Mouse (Mus musculus) mouse embryonic stem cell (cell line): ENCODE results near the gene BC005624.

Experiments
- in situ Hi-C, 2 experiments: fragments of 300-500 bp; cut with MboI; formaldehyde crosslinking; loops; 1 replicate in 1 of 2; 3 replicates in 1 of 2; pipeline ENCODE4 v1.14.3; 2019 to 2020; ENCODE audit warnings: low sequenced_read_pairs in 2 of 2, low pct_unique_long_range_greater_than_20kb in 1 of 2, mixed read lengths in 1 of 2; ENCODE audit not compliant: unreplicated experiment in 1 of 2

BC005624 gene

DNA sequence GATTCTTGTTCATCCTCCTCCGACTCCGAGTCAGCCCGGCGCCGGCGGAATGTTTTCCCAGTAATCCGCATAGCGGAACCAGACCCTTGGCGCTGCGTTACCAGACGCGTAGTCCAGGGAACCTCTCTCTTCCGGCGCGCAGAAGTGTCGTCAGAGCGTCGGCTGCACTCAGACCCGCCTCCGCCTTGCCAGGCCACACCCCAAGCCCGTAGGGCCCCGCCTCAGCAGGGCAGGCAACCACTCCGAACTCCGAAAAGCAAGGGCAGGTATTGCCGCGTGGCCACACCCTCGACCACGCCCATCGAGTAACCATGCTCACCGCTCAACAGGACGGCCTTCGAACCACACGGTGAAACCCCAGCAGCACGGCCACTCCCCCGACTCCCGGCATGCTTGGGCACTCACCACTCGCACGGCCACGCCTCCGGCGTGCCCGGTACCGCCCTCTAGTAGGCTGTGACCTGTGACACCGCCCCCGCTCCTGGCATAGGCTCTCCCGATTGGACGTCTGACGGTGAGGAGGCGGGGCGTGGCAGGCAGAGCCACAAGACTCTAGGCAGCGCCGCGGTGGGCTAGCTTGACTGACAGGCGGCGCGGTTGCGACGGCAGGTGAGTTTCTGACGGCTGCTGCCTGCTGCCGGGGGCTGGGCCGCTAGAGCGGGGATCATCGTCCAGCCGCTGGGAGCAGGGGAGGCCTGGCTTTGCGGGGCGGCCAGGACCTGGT is at the start of gene BC005624, which contains the start of gene Usp20:
TSS of gene BC005624 (minus strand) at position 412 of the 724 bp plus-strand sequence.
TSS of gene Usp20 (plus strand) at position 490 of the 724 bp plus-strand sequence.
- in situ Hi-C loops: no loop called here

DNA sequence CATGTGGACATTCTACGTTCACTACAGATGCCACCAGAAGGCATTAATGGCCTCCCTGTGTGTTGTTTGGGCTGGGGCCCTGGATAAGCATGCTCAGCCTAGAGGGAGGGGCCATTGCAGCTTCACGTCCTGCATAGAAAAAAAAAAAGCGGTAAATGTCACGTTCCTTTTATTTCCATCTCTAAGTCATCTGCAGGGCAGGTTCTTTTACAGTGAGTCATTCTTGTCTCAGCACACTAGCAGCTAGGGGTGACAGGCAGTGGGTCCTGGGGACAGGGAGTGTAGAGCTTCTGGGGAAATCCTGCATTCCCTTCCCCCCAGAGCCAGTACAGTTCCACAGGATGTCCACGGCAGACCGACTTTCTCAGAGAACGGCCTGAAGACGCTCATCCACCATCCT is 44.6 kb upstream of the BC005624 start:
- in situ Hi-C loops: no loop called here

DNA sequence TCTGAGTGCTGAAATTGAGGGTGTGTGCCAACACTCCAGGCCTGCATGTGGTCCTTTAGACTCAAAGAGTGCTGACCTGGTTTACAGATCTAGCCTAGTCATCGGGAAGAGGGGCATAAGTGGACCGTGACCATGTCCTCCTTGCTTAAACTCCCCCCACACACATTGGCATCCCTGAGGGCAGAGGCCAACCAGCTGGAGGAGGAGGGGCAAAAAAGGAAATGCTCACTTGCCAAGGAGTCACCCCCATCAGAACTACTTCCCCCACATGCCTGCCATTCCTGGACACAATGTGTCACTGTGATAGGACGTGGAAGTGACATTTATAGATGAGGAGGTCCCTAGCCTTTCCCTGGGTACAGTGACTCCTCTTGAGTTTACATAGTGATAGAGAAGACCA is 43.5 kb upstream of the BC005624 start:
- in situ Hi-C loops: no loop called here

DNA sequence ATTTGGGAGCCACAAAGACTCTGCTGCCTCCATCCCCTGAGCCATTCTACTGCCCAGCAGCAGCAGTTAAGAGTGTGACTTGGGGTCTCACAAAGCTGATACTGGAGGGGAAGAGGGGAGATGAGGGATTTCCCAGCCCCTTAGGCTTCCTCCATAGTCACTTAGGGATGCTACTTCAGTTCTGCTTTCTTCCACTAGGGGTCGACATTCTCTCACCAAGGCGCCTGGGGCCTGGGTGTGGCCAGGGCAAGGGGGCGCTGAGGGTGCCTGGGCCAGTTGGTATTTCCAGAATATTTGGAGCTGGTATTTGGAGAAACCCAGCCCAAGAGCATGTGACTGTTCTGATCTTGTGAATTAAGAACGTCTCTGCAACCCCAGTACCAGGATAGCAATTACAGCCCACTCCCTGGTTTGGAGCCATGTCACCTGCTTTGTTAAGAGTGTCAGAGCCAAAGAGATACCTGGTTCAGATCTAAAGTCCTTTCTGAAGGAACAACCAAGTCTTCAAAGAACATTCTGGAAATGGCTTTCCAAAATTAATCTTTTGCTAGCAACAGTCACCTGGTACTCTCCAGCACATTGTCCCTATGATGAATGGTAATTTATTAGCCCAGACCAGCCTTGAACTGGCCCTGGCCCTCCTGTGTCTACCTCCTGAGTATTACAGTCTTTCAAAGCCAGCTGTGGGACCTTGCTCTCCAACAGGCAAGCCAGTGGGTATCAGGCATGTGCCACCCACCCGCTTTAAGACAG is 42.8 kb upstream of the BC005624 start:
- in situ Hi-C loops: no loop called here

DNA sequence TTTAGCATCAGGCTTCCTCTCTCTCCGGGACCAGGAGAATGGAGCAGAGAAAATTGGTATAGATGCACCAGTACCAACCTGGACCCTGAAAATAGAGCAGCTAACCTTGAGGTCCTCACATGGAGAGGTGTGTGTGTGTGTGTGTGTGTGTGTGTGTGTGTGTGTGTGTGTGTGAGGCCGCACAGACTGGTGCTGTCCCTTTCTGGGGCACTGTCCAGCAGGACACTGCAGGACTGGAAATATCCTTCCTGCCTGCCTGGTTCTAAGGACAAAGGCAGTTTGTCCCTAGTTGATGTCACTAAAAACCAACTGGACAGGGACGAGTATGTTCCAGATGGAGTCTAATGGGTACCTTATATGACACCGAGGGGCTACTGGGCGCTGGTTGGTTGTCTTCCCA is 41.9 kb upstream of the BC005624 start:
- in situ Hi-C loops: no loop called here

DNA sequence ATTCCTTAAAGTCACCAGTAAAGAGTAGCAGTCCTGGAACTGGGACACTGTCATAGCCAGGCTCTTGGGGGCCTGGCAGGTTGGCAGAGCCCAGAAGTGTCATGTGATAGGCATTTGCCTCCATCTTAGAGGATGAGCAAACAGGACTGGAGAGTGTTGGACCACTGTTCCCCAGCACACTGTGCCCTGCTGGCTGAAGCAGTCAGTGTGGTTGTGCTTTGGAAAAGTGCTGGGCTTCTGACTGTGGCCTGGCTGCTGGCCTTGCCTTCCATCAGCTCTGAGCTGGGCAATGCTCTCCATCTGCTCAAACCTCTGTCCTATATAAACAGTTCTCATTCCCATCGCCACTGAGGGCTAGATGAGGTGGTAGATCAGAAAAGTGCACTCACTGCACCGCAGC is 38.2 kb upstream of the BC005624 start:
- in situ Hi-C loops: no loop called here

DNA sequence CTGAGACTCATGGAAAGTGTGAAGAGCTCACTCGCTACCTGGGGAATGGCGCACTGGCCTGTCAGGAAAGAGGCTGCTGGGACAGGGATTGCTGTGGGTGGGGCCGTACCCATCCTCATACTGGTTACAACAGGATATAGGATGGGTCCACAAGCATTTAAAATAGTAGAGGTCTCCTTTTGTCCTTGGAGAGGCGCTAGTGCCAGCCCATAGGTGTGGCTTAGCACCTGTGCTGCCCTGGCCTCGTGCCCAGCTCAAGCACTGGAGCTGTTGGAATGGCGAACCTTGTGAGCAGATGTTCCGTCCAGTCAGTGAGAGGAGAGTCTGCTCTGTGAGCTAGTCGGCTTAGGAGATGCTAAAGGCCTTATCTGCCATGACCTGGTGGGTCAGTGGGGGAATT is 37.0 kb upstream of the BC005624 start:
- in situ Hi-C loops: no loop called here

DNA sequence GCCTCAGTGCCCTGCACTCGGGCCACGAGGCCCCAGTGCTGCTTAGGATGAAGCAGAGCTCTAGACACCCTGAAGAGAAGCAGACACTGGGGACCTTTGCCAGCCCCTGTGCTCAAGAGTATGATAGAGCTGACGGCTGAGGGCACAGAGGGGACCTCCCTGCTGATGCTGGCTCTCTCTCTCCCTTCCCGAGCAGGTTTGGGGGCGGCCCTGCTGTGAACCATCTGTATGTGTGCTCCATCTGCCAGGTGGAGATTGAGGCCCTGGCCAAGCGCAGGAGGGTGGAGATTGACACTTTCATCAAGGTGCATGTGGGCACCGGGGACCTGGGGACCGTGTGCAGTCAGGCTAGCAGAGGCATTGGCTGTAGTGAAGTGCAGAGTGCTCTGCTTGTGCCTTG is 36.5 kb upstream of the BC005624 start:
- in situ Hi-C loops: no loop called here

DNA sequence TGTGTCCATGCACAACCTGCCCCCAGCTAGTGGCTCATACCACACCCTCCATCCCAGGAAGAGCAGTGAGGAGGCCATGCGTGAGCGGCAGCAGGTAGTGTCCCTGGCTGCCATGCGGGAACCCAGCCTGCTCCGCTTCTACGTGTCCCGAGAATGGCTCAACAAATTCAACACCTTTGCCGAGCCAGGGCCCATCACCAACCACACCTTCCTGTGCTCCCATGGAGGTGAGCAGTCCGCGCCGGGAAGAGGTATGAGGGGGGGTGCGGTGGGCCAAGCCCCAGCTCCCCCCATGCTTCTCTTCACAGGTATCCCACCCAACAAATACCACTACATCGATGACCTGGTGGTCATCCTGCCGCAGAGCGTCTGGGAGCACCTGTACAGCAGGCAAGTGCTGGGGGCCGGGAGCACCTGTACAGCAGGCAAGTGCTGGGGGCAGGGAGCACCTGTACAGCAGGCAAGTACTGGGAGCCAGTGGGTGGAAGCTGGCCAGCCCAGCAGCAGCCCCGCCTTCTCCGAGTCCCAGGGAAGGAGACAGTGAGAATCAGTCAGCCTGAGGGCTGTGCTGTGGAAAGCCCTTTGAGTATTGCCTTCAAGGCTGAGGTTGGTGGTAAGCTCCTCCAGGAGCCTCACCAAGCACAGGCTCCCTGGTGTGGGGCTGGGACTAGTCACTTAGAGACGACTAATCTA is 35.8 kb upstream of the BC005624 start:
- in situ Hi-C loops: no loop called here

DNA sequence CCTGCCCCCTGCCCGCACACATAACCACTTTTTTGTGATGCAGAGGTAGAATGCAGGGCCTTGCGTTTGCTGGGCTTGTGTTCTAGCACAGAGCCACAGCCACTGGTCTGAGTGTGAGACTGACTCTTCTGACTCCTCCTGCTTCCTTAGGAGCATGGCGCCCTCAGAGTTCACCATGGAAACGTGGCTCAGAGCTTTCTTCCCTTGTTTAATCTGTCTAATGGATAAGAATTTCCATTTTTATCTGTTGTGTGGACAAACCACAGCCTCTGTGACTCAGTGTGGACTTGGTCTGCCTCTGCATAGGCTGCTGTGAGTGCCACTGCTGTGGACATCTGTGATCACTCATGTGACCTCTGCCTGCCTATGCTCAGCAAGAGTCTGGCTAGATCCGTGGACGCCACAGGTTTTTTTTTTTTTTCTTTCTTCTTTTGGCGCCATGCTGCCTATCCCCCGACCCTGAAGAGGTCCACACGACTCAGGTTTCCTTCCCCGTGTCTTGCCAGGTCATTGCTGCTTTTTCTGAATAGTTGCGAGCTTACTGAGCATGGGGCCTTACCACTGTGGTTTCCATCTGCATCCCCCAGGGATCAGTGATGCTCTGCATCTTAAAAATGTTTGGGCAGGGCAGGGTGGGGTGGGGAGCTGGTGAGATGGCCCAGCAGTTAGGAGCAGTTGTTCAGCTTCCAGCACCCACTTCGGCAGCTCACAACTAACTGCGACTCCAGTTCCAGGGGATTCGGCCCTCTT is 31.5 kb upstream of the BC005624 start:
- in situ Hi-C loops: no loop called here

DNA sequence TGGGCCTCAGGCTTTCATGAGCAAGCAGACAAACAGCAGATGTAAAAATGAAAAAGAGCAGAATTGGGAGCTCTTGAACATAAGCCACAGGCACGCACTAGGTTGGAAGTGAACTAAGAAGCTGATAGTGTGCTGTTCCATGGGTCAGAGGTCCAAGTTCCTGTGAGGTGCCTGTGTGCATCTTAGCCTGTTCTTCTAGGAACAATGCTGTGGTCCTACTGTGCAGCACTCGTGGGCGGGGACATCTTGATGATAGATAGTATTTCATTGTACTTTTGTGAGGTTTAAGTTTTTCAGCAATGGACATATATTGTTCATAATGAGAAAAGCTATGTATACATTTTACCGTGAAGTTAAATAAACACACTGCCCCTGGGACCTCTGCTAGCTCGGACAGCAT is 25.2 kb upstream of the BC005624 start:
- in situ Hi-C loops: no loop called here

DNA sequence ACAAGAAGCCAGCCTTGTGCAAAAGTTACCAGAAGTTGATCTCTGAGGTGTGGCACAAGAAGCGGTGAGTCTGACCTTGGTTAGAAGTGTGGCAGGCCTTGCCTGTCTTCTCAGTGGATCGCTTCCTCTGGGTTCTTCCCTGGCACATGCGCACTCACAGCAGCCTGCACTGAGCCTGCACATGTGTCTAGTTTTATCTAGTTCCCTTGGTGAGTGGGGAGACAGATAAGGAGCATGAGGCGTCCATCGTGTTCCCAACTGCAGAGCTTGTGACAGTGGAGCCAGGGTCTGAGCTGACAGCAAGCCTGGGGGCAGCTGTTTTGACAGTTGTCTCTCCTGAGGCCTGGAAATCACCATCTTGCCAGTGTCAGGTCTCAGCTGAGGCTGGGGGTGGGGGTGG is 24.4 kb upstream of the BC005624 start:
- in situ Hi-C loops: no loop called here

DNA sequence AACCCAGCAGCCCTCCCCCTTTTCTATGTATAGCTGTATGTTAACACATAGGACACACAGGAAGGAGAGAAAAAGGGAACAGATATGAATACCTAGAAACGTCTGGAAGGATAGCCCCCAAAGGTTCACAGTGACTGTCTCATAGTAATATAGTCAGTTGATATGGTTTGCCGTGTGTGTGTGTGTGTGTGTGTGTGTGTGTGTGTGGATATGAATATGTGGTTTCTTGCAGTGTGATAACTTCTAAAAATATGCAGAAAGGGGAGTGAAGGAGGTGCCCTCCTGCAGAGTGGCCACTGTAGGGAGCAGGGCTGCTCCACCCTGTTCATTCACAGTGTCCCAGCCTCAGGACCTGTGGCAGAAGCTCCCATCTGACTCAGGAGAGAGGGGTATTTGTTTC is 23.5 kb upstream of the BC005624 start:
- in situ Hi-C loops: no loop called here

DNA sequence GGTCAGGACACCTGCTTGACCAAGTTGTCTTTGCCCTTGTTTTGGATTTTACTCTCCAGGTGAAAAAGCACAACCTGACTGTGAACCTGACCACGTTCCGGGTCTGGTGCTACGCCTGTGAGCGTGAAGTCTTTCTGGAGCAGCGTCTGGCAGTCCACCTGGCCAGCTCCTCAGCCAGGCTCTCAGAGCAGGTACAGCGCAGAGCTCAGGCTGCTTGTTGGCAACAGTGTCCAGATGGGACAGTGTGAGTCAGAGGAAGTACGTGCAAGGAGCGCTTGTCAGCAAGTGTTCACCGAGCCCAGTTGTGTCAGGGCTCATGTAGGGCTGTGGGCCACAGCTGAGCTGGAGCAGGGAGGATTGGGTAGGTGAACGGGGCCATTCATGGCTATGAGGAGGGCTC is 20.9 kb upstream of the BC005624 start:
- in situ Hi-C loops: no loop called here

DNA sequence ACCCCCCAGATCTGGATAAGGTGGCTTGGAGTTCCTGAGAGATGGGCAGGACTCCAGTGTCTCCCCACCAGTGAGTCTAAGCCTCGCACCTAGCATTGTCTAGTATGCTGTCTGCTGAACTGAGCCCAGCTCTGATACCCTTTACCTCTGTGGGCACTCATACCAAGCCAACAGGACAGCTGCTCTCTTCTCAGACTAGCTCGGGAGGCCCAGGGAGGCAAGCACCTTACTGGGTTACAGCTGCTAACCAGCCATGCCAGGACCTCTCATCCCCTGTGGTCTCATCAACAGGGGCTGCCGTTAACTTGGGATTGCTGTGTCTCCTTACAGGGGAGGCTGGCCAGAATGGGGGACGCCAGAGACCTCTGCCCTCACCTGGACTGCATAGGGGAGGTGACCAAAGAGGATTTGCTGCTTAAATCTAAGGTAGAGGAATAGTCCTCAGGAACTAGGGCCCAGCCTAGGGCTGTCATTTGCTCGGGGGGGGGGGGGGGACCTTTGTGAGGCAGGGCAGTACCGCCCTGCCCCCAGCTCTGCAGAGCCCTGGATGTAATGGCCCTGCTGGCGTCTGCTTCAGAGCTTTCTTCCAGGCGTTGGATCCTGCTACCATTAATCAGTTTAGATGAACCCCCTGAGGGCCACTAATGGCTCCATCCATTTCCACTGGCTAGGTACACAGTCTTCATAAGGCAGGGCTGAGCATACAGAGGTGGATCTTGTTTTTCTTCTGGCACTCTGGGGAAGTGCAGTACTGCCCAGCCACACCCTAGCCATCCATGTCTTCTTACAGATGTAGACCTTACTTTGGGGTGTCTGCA is 16.7 kb upstream of the BC005624 start:
- in situ Hi-C loops: no loop called here

DNA sequence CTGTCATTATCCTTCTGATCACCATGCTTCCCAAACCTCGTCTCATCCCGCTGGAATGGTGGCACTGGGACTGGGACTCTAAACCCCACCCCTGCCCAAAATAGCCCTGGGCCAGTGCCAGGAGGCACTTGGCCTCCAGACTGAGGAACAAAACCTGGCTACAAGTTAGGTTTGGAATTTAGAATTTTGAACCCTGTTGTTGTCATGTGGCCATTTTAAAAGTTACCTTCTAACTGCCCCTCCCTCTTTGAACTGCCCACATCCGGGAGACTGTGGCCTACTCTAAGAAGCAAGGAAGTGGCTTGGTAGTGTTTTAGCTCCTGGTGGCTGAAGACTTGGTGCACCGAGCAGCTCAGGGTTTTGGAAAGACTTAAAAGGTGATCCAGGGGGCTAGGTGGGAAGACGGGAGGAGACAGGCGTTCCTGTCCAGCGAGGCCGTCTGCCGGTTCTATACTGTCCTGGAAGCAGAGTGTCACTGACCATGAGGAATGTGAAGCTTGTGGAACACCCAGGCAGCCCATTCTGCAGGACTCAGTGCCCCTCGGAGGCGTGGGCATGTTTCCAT is 13.5 kb upstream of the BC005624 start:
- in situ Hi-C loops: no loop called here

DNA sequence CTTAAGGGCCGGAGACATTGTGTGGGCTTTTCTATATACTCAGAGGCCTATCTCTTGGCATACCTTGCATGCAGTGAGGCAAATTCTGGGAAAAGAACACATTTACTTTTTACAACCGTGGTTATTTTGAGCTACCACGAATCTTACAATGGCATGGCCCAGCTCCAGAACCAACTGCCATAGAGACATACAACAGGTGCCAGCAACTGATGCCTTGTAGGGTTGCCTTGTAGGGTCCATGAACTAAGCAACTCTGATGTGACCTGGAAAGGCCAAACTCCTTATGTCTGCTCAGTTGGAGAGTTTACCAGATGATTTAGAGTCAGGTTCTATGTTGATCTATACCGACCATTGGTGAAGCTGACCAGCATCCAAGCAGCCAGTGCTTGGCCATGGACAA is 12.9 kb upstream of the BC005624 start:
- in situ Hi-C loops: no loop called here

DNA sequence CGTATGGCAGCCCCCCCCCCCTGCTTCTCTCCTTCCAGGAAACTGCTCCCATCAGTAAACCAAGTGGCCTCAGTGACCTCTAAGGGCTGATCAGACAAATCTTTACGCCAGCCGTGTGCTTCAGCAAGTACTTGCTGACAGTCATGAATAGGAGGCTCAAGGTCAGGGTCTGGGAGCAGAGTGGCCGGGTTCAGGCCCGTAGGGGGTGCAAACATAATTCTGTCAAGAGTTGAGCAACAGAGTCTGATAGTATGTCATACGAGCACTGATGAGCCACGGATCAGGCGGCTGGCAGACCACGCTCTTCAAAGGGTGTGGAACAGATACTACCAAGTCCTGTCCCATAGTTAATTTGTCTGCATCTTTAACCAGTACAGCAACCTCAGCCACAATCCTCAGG is 8.2 kb upstream of the BC005624 start:
- in situ Hi-C loops: no loop called here
